Mouse (Mus musculus): ENCODE data around the gene Ssh1. TPM values are rescaled to one million over a fixed set of nuclear protein-coding genes. Genes with fewer than 3 reads are reported as not detected.

The Ssh1 gene
- polyA plus RNA-seq, 1 experiment from 2014 or later = 20.4 TPM

DNA sequence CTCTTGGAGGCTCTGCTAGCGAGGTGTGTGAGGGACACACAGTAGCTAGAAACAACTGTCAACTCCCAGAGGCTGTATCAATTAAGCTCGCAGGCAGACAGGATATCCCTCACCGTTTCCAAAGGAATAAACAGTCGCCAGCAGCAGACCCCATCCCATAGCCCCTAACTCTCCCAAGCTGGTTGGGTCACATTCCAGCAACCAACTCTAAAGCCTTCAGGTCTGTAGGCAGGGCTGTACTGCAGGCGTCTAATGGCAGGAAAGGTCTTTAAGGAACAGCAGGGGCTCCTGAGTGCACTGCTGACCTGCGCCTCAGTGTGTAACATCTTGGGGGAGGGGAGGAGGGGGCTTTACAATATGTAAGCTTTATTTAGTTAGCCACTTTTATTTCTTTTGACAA lies 34.7 kb downstream of the Ssh1 start:
- no peaks in the 10 kb centered on the region; the same call in 1 of the 2 replicates for H3K4me1 ChIP-seq
- WGBS = 8% methylated on average over 6 of the region's 6 CpGs
- no peak for ATAC-seq (ENCODE audit: insufficient number of reproducible peaks, insufficient read depth, low FRiP score, low TSS enrichment)
- peaks cover 46% of the 10 kb centered on the region for H3K36me3 ChIP-seq
- no peak overlapping the region for H3K9ac ChIP-seq
- H3K4me3 ChIP-seq = no peak overlapping the region
- H3K27ac ChIP-seq = no peak overlapping the region
- no peak overlapping the region; the same call in 1 of the 2 replicates for H3K4me2 ChIP-seq (replicated peaks)
- H3K9me3 ChIP-seq = no peaks in the 10 kb centered on the region
- no peaks in the 10 kb centered on the region for H3K27me3 ChIP-seq

DNA sequence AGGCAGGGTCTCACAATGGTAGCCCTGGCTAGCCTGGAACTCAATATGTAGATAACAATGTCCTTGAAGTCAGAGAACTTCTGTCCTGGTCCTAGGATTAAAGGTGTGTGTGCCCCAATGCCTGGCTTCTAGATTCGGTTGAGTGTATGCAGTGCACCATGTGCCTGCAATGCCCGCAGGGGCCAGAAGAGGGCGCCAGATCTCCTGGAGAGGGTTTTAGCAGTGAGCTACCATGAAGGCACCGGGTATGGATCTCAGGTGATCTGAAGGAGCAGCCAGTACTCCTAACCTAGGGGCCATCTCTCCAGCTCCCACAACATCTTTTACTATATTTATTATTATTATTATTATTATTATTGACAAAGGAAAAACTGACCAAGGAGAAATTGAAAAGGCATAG lies 37.2 kb downstream of the Ssh1 start:
- 0 out of 2 replicates have a peak, but pooled peaks have one; percentile 41 for ATAC-seq (ENCODE audit: insufficient number of reproducible peaks, insufficient read depth, low FRiP score, low TSS enrichment)
- Histone ChIP-seq H3K4me1 (no peaks in the 10 kb centered on the region; the same call in 1 of the 2 replicates), H3K9ac (no peak overlapping the region), H3K4me3 (no peak overlapping the region), H3K27ac (no peak overlapping the region), H3K27me3 (no peaks in the 10 kb centered on the region), H3K9me3 (no peaks in the 10 kb centered on the region), H3K36me3 (peaks cover 58% of the 10 kb centered on the region), H3K4me2 (replicated peaks) (no peak overlapping the region)
- WGBS = 8% methylated on average over 4 of the region's 4 CpGs

DNA sequence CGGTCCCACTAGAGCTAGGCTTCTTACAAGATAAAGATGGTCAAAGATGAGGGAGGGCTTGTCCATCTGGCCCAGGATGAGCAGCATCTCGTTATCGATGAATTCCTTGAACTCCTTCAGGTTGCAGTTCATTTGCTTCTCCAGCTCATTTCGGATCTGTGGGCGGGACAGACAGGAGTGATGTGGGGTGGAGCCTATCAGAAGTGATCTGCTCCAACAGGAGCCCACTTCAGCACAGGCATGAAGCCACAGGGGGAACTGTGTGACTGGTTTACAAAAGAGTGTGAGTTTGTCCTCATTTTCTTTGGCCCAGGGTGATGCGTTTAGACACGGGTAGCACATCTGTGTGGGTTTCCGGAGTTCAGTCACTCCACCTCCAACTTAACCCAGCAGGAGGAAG lies 38.0 kb downstream of the Ssh1 start:
- H3K4me2 ChIP-seq (replicated peaks) = no peak overlapping the region
- H3K27me3 ChIP-seq = no peaks in the 10 kb centered on the region
- H3K4me3 ChIP-seq = no peak overlapping the region
- no peaks in the 10 kb centered on the region for H3K9me3 ChIP-seq
- no peak for ATAC-seq (ENCODE audit: insufficient number of reproducible peaks, insufficient read depth, low FRiP score, low TSS enrichment)
- H3K36me3 ChIP-seq = peaks cover 58% of the 10 kb centered on the region
- H3K27ac ChIP-seq = no peak overlapping the region
- H3K4me1 ChIP-seq = no peaks in the 10 kb centered on the region; the same call in 1 of the 2 replicates
- no peak overlapping the region for H3K9ac ChIP-seq
- 88% methylated on average over 8 of the region's 8 CpGs for WGBS

DNA sequence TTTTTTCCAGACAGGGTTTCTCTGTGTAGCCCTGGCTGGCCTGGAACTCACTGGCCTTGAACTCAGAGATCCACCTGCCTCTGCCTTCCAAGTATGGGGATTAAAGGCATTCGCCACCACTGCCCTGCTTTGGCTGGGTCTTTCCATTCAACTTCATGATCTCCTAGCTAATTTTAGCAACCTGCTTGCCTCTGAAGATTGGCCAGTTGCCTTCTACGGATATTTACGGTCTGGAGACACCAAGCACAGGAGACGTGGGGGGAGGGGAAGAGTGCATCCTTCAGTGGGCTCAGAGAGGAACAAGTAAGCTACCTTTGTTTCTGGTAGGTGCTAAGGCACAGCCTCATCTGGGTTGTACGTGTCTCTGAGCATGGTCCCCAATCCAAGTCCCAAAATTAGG lies 38.4 kb downstream of the Ssh1 start:
- Histone ChIP-seq H3K27ac (no peak overlapping the region), H3K36me3 (peaks cover 59% of the 10 kb centered on the region), H3K4me2 (replicated peaks) (no peak overlapping the region), H3K4me3 (no peak overlapping the region), H3K9me3 (no peaks in the 10 kb centered on the region), H3K9ac (no peak overlapping the region), H3K4me1 (no peaks in the 10 kb centered on the region; the same call in 1 of the 2 replicates), H3K27me3 (no peaks in the 10 kb centered on the region)
- ATAC-seq (ENCODE audit: insufficient number of reproducible peaks, insufficient read depth, low FRiP score, low TSS enrichment) = no peak
- whole genome bisulfite sequencing = 88% methylated on average over 5 of the region's 5 CpGs

DNA sequence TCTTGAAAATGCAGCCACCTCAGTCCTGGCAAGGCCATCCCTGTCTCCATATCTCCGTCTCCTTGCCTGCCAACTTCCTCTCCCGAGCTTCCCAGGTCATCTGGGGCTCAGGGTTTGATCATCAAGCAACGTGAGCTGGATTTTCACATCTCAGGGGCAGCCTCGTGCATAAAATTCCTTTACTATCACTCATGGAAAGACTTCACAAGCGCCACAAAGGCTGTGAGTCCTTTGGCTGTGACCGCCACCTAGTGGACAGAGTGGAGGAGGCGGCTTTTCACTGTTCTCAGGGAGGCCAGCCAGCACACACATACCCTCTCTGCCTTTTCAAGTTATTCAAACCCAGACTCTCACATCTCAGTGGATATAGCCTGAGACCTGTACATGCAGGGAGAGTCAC lies 39.3 kb downstream of the Ssh1 start:
- H3K9ac ChIP-seq = no peak overlapping the region
- H3K27me3 ChIP-seq = no peaks in the 10 kb centered on the region
- H3K4me1 ChIP-seq = no peaks in the 10 kb centered on the region; the same call in 1 of the 2 replicates
- H3K4me3 ChIP-seq = no peak overlapping the region
- no peak for ATAC-seq (ENCODE audit: insufficient number of reproducible peaks, insufficient read depth, low FRiP score, low TSS enrichment)
- H3K36me3 ChIP-seq = peaks cover 67% of the 10 kb centered on the region
- no peak overlapping the region for H3K4me2 ChIP-seq (replicated peaks)
- no peaks in the 10 kb centered on the region for H3K9me3 ChIP-seq
- WGBS = 11% methylated on average over 7 of the region's 7 CpGs
- H3K27ac ChIP-seq = no peak overlapping the region

DNA sequence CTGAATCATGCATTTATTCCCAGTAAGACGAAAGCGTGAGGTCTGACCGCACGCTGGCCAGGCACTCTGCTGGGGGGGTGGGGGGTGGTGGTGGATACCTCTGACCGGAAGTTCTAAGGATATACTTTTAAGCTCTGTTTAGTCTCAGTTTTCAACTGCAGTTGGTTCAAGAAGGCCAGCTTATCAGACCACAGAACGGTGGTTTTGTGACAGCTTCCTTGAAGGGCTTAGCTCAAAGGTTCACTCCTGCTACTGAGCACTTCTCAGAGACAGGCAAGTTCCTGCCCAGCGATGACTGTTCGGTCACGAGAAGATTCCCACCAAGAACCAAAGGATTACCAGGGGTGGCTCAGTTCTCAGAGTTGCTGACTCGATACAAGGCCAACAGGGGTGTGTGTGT lies 41.2 kb downstream of the Ssh1 start:
- no peak overlapping the region for H3K4me3 ChIP-seq
- no peak overlapping the region for H3K9ac ChIP-seq
- H3K27ac ChIP-seq = no peak overlapping the region
- H3K4me2 ChIP-seq (replicated peaks) = no peak overlapping the region
- H3K9me3 ChIP-seq = no peaks in the 10 kb centered on the region
- no peaks in the 10 kb centered on the region for H3K27me3 ChIP-seq
- H3K36me3 ChIP-seq = peaks cover 75% of the 10 kb centered on the region
- whole genome bisulfite sequencing = 83% methylated on average over 10 of the region's 10 CpGs
- no peaks in the 10 kb centered on the region for H3K4me1 ChIP-seq
- no peak for ATAC-seq (ENCODE audit: insufficient number of reproducible peaks, insufficient read depth, low FRiP score, low TSS enrichment)

DNA sequence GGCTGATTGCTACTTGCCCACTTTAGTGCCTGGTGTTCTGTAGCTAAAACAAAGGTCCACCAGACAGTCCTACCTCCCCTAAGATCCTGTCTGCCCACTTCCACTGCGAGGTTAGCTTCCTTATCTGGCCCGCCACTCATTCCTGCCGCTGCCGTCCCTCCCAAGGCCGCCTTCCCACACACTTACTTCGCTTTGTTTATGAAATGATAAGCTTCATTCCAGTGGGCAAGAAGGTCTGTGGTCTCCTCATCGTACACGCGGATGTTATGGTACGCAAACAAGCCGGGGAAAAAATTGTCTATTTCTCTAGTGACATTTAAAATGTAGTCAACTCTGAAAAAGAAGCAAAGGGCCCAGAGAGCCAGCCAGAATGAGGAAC lies 42.0 kb downstream of the Ssh1 start:
- Histone ChIP-seq H3K4me1 (no peaks in the 10 kb centered on the region), H3K36me3 (peaks cover 75% of the 10 kb centered on the region), H3K27ac (no peak overlapping the region), H3K9me3 (no peaks in the 10 kb centered on the region), H3K9ac (no peak overlapping the region), H3K4me3 (no peak overlapping the region), H3K27me3 (no peaks in the 10 kb centered on the region), H3K4me2 (replicated peaks) (no peak overlapping the region)
- no peak for ATAC-seq (ENCODE audit: insufficient number of reproducible peaks, insufficient read depth, low FRiP score, low TSS enrichment)
- 87% methylated on average over 11 of the region's 11 CpGs for WGBS

DNA sequence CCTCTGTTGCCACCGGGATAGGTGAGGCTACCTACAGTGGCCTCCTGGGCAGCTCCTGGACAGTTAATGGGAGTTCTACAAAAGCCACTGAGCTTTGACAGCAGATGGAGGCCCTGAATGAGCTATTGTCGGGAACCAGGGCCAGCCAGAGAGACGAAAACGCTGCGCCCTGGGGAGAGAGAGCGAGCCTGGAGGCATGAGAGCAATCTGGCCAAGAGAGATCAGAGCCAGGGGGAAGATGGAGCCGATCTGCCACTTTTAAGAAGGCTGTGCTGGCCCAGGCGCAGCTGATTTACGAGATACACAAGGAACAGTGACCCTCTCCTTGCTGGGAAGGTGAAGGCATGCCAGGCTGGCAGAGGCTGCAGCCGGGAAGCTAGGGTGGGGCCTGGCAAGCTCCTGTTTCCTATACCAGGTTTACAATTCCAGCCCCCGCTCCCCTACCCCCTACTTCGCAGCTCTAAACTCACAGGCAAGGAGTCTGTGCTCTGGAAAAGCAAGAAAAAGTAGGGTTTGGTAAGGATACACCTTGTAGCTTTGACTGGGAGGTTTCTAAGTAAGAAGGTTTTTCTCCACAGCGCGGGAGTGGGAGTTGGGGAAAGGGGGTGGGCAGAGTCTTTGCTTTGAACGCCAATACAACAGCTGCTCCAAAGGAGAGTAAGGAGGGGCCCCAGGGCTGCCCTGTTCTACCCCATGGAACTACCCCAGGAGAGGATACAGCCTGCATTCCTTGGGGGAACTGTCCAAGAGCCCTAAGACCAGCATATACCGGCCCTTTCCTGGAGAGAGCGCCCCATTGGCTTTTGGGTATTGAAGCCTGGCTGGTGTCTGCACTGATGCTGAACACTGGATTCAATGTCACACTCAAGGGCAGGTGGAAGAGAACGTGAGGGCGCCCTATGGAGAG lies 42.7 kb downstream of the Ssh1 start:
- H3K4me1 ChIP-seq = no peaks in the 10 kb centered on the region
- H3K9me3 ChIP-seq = no peaks in the 10 kb centered on the region
- no peak overlapping the region for H3K27ac ChIP-seq
- no peak for ATAC-seq (ENCODE audit: insufficient number of reproducible peaks, insufficient read depth, low FRiP score, low TSS enrichment)
- no peak overlapping the region for H3K4me2 ChIP-seq (replicated peaks)
- H3K36me3 ChIP-seq = peaks cover 81% of the 10 kb centered on the region
- 82% methylated on average over 19 of the region's 19 CpGs for WGBS
- H3K27me3 ChIP-seq = no peaks in the 10 kb centered on the region
- H3K9ac ChIP-seq = no peak overlapping the region
- no peak overlapping the region for H3K4me3 ChIP-seq

DNA sequence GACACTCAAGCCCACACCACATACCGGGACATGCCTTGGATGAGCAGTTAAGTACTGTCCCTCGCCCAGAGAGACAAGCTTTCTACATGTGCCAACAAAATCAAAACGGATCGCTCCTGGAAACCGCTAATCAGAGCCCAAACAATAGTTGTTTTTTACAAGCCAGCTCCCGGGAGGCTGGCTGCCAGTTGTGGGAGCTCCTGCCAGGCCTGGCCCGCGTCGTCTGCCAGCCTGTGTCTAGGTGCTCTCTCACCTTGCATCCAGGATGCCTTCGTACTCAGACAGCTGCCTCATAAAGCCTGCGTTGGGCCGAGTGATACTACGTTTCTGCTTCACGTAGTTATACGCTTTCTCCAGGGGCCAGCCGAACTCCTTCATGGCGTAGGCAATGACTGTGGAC lies 43.6 kb downstream of the Ssh1 start:
- 93% methylated on average over 17 of the region's 17 CpGs for WGBS
- Histone ChIP-seq H3K4me1 (no peaks in the 10 kb centered on the region), H3K9ac (no peak overlapping the region; the same call in 1 of the 2 replicates), H3K4me3 (no peak overlapping the region), H3K4me2 (replicated peaks) (no peak overlapping the region), H3K27me3 (no peaks in the 10 kb centered on the region), H3K9me3 (no peaks in the 10 kb centered on the region), H3K36me3 (peaks cover 82% of the 10 kb centered on the region), H3K27ac (no peak overlapping the region)
- ATAC-seq (ENCODE audit: insufficient number of reproducible peaks, insufficient read depth, low FRiP score, low TSS enrichment) = no peak

DNA sequence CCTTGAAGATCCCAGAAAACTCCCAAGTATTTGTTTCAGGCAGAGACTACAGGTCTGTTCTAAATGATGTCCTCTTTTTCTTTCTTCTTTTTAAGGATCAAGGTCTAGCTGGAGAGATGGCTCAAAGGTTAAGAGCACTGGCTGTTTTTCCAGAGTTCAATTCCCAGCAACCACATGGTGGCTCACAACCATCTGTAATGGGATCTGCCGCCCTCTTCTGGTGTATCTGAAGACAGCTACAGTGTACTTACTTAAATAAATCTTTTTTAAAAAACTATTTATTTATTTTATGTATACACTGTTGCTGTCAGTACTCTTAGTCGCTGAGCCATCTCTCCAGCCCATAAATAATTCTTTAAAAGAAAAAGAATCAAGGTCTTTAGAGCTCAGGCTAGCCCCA lies 46.4 kb downstream of the Ssh1 start:
- H3K27ac ChIP-seq = no peak overlapping the region
- peaks cover 94% of the 10 kb centered on the region for H3K36me3 ChIP-seq
- WGBS = 65% methylated on average over 2 of the region's 2 CpGs
- ATAC-seq (ENCODE audit: insufficient number of reproducible peaks, insufficient read depth, low FRiP score, low TSS enrichment) = no peak
- H3K9me3 ChIP-seq = no peaks in the 10 kb centered on the region
- no peaks in the 10 kb centered on the region for H3K27me3 ChIP-seq
- H3K4me1 ChIP-seq = no peaks in the 10 kb centered on the region
- H3K4me3 ChIP-seq = no peak overlapping the region
- H3K9ac ChIP-seq = no peak overlapping the region
- no peak overlapping the region for H3K4me2 ChIP-seq (replicated peaks)

DNA sequence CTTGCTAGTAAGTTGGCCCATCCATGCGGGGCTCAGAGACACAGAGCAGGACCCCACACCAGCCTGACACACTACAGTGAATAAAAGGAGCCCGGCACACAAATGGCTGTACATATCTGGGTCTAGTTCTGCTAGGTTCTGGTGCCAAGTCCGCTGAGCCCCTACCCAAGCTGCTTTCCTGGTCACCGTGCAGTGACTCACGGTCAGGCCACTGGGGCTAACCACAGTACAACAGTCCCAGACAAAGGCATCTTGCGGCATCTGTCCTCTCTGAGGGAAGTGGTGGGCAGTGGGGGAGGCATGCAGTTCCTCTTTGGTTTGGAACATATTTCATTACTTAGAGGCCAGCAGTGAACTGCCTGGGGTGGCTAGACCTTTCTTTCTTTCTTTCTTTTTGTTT lies 48.6 kb downstream of the Ssh1 start:
- Histone ChIP-seq H3K4me1 (no peaks in the 10 kb centered on the region), H3K4me3 (no peak overlapping the region), H3K27ac (no peak overlapping the region), H3K9ac (no peak overlapping the region), H3K4me2 (replicated peaks) (no peak overlapping the region), H3K36me3 (peaks cover 95% of the 10 kb centered on the region), H3K9me3 (no peaks in the 10 kb centered on the region), H3K27me3 (no peaks in the 10 kb centered on the region)
- 95% methylated on average over 6 of the region's 6 CpGs for WGBS
- no peak for ATAC-seq (ENCODE audit: insufficient number of reproducible peaks, insufficient read depth, low FRiP score, low TSS enrichment)

DNA sequence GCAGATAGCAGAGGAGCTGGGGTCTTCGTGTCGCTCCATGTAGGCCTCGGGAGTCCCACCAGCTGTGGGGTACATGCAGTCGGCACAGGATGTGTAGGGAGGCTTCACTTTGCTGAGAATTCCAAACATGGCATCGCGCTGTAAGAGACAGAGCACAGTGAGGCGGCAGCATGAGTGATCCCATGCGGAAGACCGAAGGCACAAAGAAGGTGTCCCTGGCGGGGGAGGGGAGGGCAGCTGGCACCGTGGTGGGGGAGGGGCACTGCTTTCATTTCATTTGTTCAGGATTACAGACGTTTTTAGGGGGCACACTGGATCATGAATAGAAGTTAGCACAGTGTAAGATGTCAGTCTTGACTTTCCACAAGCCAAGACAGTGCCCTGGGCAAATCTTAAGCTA lies 50.4 kb downstream of the Ssh1 start:
- H3K4me2 ChIP-seq (replicated peaks) = no peak overlapping the region
- no peaks in the 10 kb centered on the region for H3K4me1 ChIP-seq
- H3K9ac ChIP-seq = no peak overlapping the region
- no peaks in the 10 kb centered on the region for H3K27me3 ChIP-seq
- no peak overlapping the region for H3K4me3 ChIP-seq
- no peak; the same call in 1 of the 2 replicates for ATAC-seq (ENCODE audit: insufficient number of reproducible peaks, insufficient read depth, low FRiP score, low TSS enrichment)
- H3K9me3 ChIP-seq = no peaks in the 10 kb centered on the region
- 81% methylated on average over 12 of the region's 12 CpGs for WGBS
- no peak overlapping the region for H3K27ac ChIP-seq
- H3K36me3 ChIP-seq = peaks cover 81% of the 10 kb centered on the region
